Mouse (Mus musculus): Measurements from ENCODE around the gene Chd8.
A peak's percentile ranks its signal among the peaks of the same experiment; 100 is the strongest.
"Not testable (repeated sequence)": the region's sequence is repeated elsewhere in the genome, so short reads cannot be mapped to it uniquely, and the experiment has no call there.

Chd8 gene

GRCm38 (mm10) chr14:52257484-52258213 is at the start of gene Chd8:
TSS of gene Chd8 (minus strand) at chr14:52257780.
- peak; percentile 97 to 99 for DNase-seq (ENCODE audit: low spot score in 2 of 2)

- no peak for DNase-seq (ENCODE audit: low spot score in 2 of 2)
Measured at GRCm38 (mm10) chr14:52306100-52306499, 48.5 kb upstream of the Chd8 start.

GRCm38 (mm10) chr14:52304644-52305271 is 47.2 kb upstream of the Chd8 start, which contains the start of gene Mettl3:
TSS of gene Mettl3 (minus strand) at chr14:52305128.
- DNase-seq (ENCODE audit: low spot score in 2 of 2), result peak; percentile 87 to 88

- DNase-seq (ENCODE audit: low spot score in 2 of 2), result not testable (repeated sequence)
Measured at GRCm38 (mm10) chr14:52303517-52303916, 45.9 kb upstream of the Chd8 start.

GRCm38 (mm10) chr14:52295558-52296264 is 38.1 kb upstream of the Chd8 start:
- no peak for DNase-seq (ENCODE audit: low spot score in 2 of 2)

GRCm38 (mm10) chr14:52284191-52284590 is 26.6 kb upstream of the Chd8 start:
- DNase-seq (ENCODE audit: low spot score in 2 of 2), result no peak

- DNase-seq (ENCODE audit: low spot score in 2 of 2), result no peak
Measured at GRCm38 (mm10) chr14:52283629-52284028, 26.0 kb upstream of the Chd8 start.

GRCm38 (mm10) chr14:52279747-52280120 is 22.2 kb upstream of the Chd8 start:
- DNase-seq (ENCODE audit: low spot score in 2 of 2), result no peak

- DNase-seq (ENCODE audit: low spot score in 2 of 2), result peak; percentile 99
Measured at GRCm38 (mm10) chr14:52278932-52279746, 21.6 kb upstream of the Chd8 start, which contains the start of the genes Tox4 and Rab2b. TSS of gene Tox4 (plus strand) at chr14:52279146. TSS of gene Rab2b (minus strand) at chr14:52279545.

GRCm38 (mm10) chr14:52277210-52277609 is 19.6 kb upstream of the Chd8 start:
- DNase-seq (ENCODE audit: low spot score in 2 of 2), result no peak

- DNase-seq (ENCODE audit: low spot score in 2 of 2), result no peak
Measured at GRCm38 (mm10) chr14:52272781-52273180, 15.2 kb upstream of the Chd8 start.

GRCm38 (mm10) chr14:52256311-52257175 is 1.0 kb downstream of the Chd8 start:
- no peak for DNase-seq (ENCODE audit: low spot score in 2 of 2)

GRCm38 (mm10) chr14:52246129-52246528 is 11.5 kb downstream of the Chd8 start:
- DNase-seq (ENCODE audit: low spot score in 2 of 2), result no peak

GRCm38 (mm10) chr14:52244690-52245042 is 12.9 kb downstream of the Chd8 start:
- no peak for DNase-seq (ENCODE audit: low spot score in 2 of 2)

GRCm38 (mm10) chr14:52244041-52244689 is 13.4 kb downstream of the Chd8 start:
- DNase-seq (ENCODE audit: low spot score in 2 of 2), result peak; percentile 99 to 100

- DNase-seq (ENCODE audit: low spot score in 2 of 2), result no peak
Measured at GRCm38 (mm10) chr14:52236216-52236615, 21.4 kb downstream of the Chd8 start.

- DNase-seq (ENCODE audit: low spot score in 2 of 2), result no peak
Measured at GRCm38 (mm10) chr14:52235165-52235564, 22.4 kb downstream of the Chd8 start.

GRCm38 (mm10) chr14:52232249-52232648 is 25.3 kb downstream of the Chd8 start:
- no peak for DNase-seq (ENCODE audit: low spot score in 2 of 2)

GRCm38 (mm10) chr14:52225972-52226371 is 31.6 kb downstream of the Chd8 start:
- DNase-seq (ENCODE audit: low spot score in 2 of 2), result no peak

- no peak for DNase-seq (ENCODE audit: low spot score in 2 of 2)
Measured at GRCm38 (mm10) chr14:52217261-52217660, 40.3 kb downstream of the Chd8 start.

Data from natural killer cell, adult 2 months (primary cell).